Mouse (Mus musculus) forebrain, embryonic 13.5 days (tissue): ENCODE measurements around the gene Vhl. TPM values are rescaled to one million over a fixed set of nuclear protein-coding genes. Genes with fewer than 3 reads are reported as not detected.

ENCODE experiments used
- ATAC-seq: fragments of 200-750 bp; cut with Nextera tagmentation; 2 replicates; pipeline ENCODE4 v1.8.0; 2017
- H3K27ac ChIP-seq: fragments of 300-500 bp; sonication (generic); 2 replicates; pipeline ENCODE4 v1.5.1; 2015; ENCODE audit warnings: inconsistent platforms, mild to moderate bottlenecking, moderate library complexity
- H3K27me3 ChIP-seq: fragments of 300-500 bp; sonication (generic); 2 replicates; pipeline ENCODE4 v1.6.1; 2015; ENCODE audit warnings: mild to moderate bottlenecking, inconsistent platforms
- H3K36me3 ChIP-seq: fragments of 300-500 bp; sonication (generic); 2 replicates; pipeline ENCODE4 v1.6.1; 2015; ENCODE audit warnings: mild to moderate bottlenecking, inconsistent platforms; ENCODE audit not compliant: poor library complexity, severe bottlenecking
- H3K4me1 ChIP-seq: fragments of 300-500 bp; sonication (generic); 2 replicates; pipeline ENCODE4 v1.6.1; 2015; ENCODE audit warnings: inconsistent platforms
- H3K4me2 ChIP-seq: fragments of 300-500 bp; sonication (generic); 2 replicates; pipeline ENCODE4 v1.6.1; 2015; ENCODE audit warnings: inconsistent platforms, mild to moderate bottlenecking, moderate library complexity
- H3K4me3 ChIP-seq: fragments of 300-500 bp; sonication (generic); 2 replicates; pipeline ENCODE4 v1.5.1; 2015; ENCODE audit warnings: mild to moderate bottlenecking, inconsistent platforms
- H3K9ac ChIP-seq: fragments of 300-500 bp; sonication (generic); 2 replicates; pipeline ENCODE4 v1.6.1; 2015; ENCODE audit warnings: mild to moderate bottlenecking, inconsistent platforms
- H3K9me3 ChIP-seq: fragments of 300-500 bp; sonication (generic); replicated peaks from 2 replicates; pipeline ENCODE4 v1.6.1; 2016; ENCODE audit warnings: inconsistent platforms
- WGBS: fragments of 180-500 bp; shearing (Covaris S2); methylation state at CpG from one replicate; pipeline ENCODE4 v1.1.7; 2015; 5-methylcytosine and 5-hydroxymethylcytosine counted together
- polyA plus RNA-seq: library from polyadenylated mRNA; unstranded; fragments of >200 nt; fragmentation: Nextera tagmentation; extraction: Ambion mirVana; gene quantifications from 2 replicates; pipeline ENCODE4 v1.2.1, GENCODE M21; 2015

Vhl gene
- polyA plus RNA-seq, 1 experiment from 2014 or later, result 57.3 TPM

GRCm38 (mm10) chr6:113654102-113654501 is 30.3 kb downstream of the Vhl start:
- no peaks in the 10 kb centered on the region for H3K4me1 ChIP-seq
- no peak overlapping the region for H3K4me2 ChIP-seq
- no peak for ATAC-seq
- no peaks in the 10 kb centered on the region for H3K36me3 ChIP-seq
- no peak overlapping the region for H3K27ac ChIP-seq
- WGBS, result 88% methylated on average over 8 of the region's 8 CpGs
- no peaks in the 10 kb centered on the region for H3K27me3 ChIP-seq
- H3K9ac ChIP-seq, result no peak overlapping the region
- no peak overlapping the region for H3K4me3 ChIP-seq
- no peaks in the 10 kb centered on the region for H3K9me3 ChIP-seq

GRCm38 (mm10) chr6:113654753-113655397 is 31.1 kb downstream of the Vhl start:
- WGBS, result 86% methylated on average over 16 of the region's 16 CpGs
- no peak for ATAC-seq
- Histone ChIP-seq H3K9me3 (no peaks in the 10 kb centered on the region), H3K9ac (no peak overlapping the region), H3K36me3 (no peaks in the 10 kb centered on the region), H3K27me3 (no peaks in the 10 kb centered on the region), H3K4me3 (no peak overlapping the region), H3K4me1 (no peaks in the 10 kb centered on the region), H3K27ac (no peak overlapping the region), H3K4me2 (no peak overlapping the region)

- no peak for ATAC-seq
- no peaks in the 10 kb centered on the region for H3K4me1 ChIP-seq
- 90% methylated on average over 3 of the region's 3 CpGs for WGBS
- H3K9me3 ChIP-seq, result no peaks in the 10 kb centered on the region
- H3K4me3 ChIP-seq, result no peak overlapping the region
- no peak overlapping the region for H3K27ac ChIP-seq
- no peak overlapping the region for H3K9ac ChIP-seq
- no peak overlapping the region for H3K4me2 ChIP-seq
- no peaks in the 10 kb centered on the region for H3K36me3 ChIP-seq
- no peaks in the 10 kb centered on the region for H3K27me3 ChIP-seq
Observed at GRCm38 (mm10) chr6:113655475-113655874, 31.7 kb downstream of the Vhl start.

GRCm38 (mm10) chr6:113656847-113657246 is 33.1 kb downstream of the Vhl start:
- 84% methylated on average over 6 of the region's 6 CpGs for WGBS
- Histone ChIP-seq H3K9me3 (no peaks in the 10 kb centered on the region), H3K4me3 (no peak overlapping the region), H3K27ac (no peak overlapping the region), H3K9ac (no peak overlapping the region), H3K4me2 (no peak overlapping the region), H3K4me1 (no peaks in the 10 kb centered on the region), H3K36me3 (no peaks in the 10 kb centered on the region), H3K27me3 (no peaks in the 10 kb centered on the region)
- ATAC-seq, result no peak

GRCm38 (mm10) chr6:113658226-113658625 is 34.5 kb downstream of the Vhl start:
- H3K27me3 ChIP-seq, result no peaks in the 10 kb centered on the region
- no peak for ATAC-seq
- no peak overlapping the region for H3K9ac ChIP-seq
- no peak overlapping the region for H3K4me3 ChIP-seq
- H3K4me2 ChIP-seq, result no peak overlapping the region
- no peaks in the 10 kb centered on the region for H3K4me1 ChIP-seq
- H3K36me3 ChIP-seq, result no peaks in the 10 kb centered on the region
- WGBS, result 83% methylated on average over 3 of the region's 3 CpGs
- H3K27ac ChIP-seq, result no peak overlapping the region
- H3K9me3 ChIP-seq, result no peaks in the 10 kb centered on the region

- Histone ChIP-seq H3K9ac (no peak overlapping the region), H3K4me3 (no peak overlapping the region), H3K27me3 (no peaks in the 10 kb centered on the region), H3K27ac (no peak overlapping the region), H3K4me2 (no peak overlapping the region), H3K4me1 (no peaks in the 10 kb centered on the region), H3K36me3 (no peaks in the 10 kb centered on the region), H3K9me3 (no peaks in the 10 kb centered on the region)
- 80% methylated on average over 8 of the region's 8 CpGs for WGBS
- ATAC-seq, result no peak
Observed at GRCm38 (mm10) chr6:113659648-113660491, 36.1 kb downstream of the Vhl start.

GRCm38 (mm10) chr6:113660492-113661352 is 37.0 kb downstream of the Vhl start:
- H3K9me3 ChIP-seq, result no peaks in the 10 kb centered on the region
- H3K4me2 ChIP-seq, result no peak overlapping the region
- no peak for ATAC-seq
- H3K27me3 ChIP-seq, result no peaks in the 10 kb centered on the region
- no peak overlapping the region for H3K9ac ChIP-seq
- no peak overlapping the region for H3K4me3 ChIP-seq
- WGBS, result 77% methylated on average over 14 of the region's 14 CpGs
- H3K27ac ChIP-seq, result no peak overlapping the region
- no peaks in the 10 kb centered on the region for H3K4me1 ChIP-seq
- no peaks in the 10 kb centered on the region for H3K36me3 ChIP-seq

GRCm38 (mm10) chr6:113661353-113662241 is 37.8 kb downstream of the Vhl start:
- no peak overlapping the region for H3K4me2 ChIP-seq
- WGBS, result 72% methylated on average over 12 of the region's 12 CpGs
- H3K27me3 ChIP-seq, result no peaks in the 10 kb centered on the region
- no peaks in the 10 kb centered on the region for H3K4me1 ChIP-seq
- no peak for ATAC-seq
- no peak overlapping the region for H3K4me3 ChIP-seq
- H3K36me3 ChIP-seq, result no peaks in the 10 kb centered on the region
- no peak overlapping the region for H3K27ac ChIP-seq
- H3K9me3 ChIP-seq, result no peaks in the 10 kb centered on the region
- no peak overlapping the region for H3K9ac ChIP-seq

- Histone ChIP-seq H3K4me3 (no peak overlapping the region), H3K9ac (no peak overlapping the region), H3K27me3 (no peaks in the 10 kb centered on the region), H3K36me3 (no peaks in the 10 kb centered on the region), H3K4me2 (no peak overlapping the region), H3K4me1 (no peaks in the 10 kb centered on the region), H3K9me3 (no peaks in the 10 kb centered on the region), H3K27ac (no peak overlapping the region)
- no peak for ATAC-seq
- WGBS, result 91% methylated on average over 8 of the region's 8 CpGs
Observed at GRCm38 (mm10) chr6:113662964-113663700, 39.4 kb downstream of the Vhl start.

GRCm38 (mm10) chr6:113664305-113664704 is 40.5 kb downstream of the Vhl start:
- no peak overlapping the region for H3K4me3 ChIP-seq
- no peaks in the 10 kb centered on the region for H3K27me3 ChIP-seq
- H3K4me2 ChIP-seq, result no peak overlapping the region
- H3K4me1 ChIP-seq, result peaks cover 5% of the 10 kb centered on the region
- no peaks in the 10 kb centered on the region for H3K36me3 ChIP-seq
- H3K27ac ChIP-seq, result no peak overlapping the region
- no peaks in the 10 kb centered on the region for H3K9me3 ChIP-seq
- ATAC-seq, result no peak
- no peak overlapping the region for H3K9ac ChIP-seq
- WGBS, result 88% methylated on average over 7 of the region's 7 CpGs

- no peak overlapping the region for H3K4me2 ChIP-seq
- no peaks in the 10 kb centered on the region for H3K36me3 ChIP-seq
- peaks cover 5% of the 10 kb centered on the region for H3K4me1 ChIP-seq
- H3K4me3 ChIP-seq, result no peak overlapping the region
- 66% methylated on average over 8 of the region's 8 CpGs for WGBS
- no peak overlapping the region for H3K9ac ChIP-seq
- no peaks in the 10 kb centered on the region for H3K27me3 ChIP-seq
- no peak for ATAC-seq
- H3K9me3 ChIP-seq, result no peaks in the 10 kb centered on the region
- no peak overlapping the region for H3K27ac ChIP-seq
Observed at GRCm38 (mm10) chr6:113667611-113668122, 43.9 kb downstream of the Vhl start.
